Mouse (Mus musculus) kidney, postnatal 4 days (tissue): ENCODE measurements around the gene Scly.

Experiments used
- DNase-seq, 2 experiments: peaks; one replicate each; pipeline ENCODE4 v3.0.0; 2021; ENCODE audit warnings: mixed read lengths in 2 of 2

Gene Scly

GRCm38 (mm10) chr1:91301206-91301920, 3.2 kb downstream of the Scly start:
- DNase-seq, result peak; percentile 54 to 73

DNA sequence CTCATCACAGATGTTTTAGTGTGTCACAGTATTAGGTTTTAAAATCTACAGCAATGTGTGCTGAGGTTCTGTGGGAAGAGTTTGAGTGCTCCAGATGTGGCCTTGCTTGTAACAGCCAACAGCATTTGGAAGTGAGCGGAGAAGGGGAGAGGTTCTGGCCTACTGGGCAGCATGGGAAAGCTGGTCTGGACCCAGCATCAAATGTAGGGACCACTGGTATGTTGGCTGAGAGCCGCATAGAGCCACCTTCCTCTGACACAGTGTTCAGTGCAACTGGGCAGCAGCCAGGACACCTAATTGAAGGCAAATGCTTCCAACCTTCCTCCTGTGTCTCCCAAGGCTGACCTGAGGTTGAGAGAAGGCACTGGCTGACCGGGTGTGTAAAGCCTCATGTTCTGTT, 3.9 kb downstream of the Scly start:
- DNase-seq, result peak in 1 of 2 experiments; percentile 29

DNA sequence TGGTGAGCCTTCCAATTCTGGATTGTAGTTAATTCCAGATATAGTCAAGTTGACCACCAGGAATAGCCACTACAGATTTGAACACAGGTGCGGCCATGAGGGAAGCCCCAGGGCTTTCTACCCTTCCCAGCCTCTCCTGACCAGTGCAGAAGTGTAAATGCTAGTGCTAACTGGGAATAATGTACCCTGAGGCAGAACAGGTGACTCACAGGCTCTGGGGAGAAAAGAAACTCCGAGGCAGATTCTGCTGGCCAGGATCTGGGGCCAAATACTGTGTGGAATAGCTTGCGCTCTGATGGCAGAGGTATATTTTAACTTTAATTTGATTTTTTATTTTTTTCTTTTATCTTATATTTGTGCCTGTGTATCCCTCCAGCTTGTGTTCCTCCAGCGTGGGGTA, 6.5 kb downstream of the Scly start:
- no peak for DNase-seq

DNA sequence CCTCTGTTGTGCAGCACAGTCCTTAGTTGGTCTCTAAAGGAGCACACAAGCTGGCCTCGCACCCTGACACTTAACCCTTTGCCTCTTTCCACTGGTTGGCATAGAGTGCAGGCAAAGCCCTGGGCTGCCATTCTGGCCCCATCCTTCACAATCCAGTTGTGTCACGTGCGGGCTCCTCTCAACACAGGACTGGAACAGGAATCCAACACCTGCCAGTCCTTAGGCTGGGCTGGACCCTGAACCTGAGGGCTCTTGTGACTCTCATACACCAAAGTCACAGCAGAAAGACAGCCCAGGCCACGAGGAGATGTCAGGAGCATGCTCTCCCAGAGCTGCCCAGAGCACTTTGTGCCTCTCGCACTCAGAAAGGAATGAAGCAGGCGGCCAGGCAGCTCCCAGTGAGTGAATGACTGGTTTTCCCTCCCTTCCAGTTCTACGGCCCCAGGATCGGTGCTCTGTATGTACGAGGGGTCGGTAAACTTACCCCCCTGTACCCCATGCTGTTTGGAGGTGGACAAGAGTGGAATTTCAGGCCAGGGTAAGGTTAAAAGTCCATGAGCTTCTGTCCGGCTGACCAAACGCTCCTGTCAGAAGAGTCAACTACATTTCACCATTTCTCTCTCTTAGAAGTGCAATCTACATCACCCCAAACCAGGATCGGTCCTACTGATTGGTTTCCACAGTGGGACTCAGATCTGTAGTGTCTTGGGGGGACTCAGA, 11.4 kb downstream of the Scly start:
- no peak for DNase-seq

DNA sequence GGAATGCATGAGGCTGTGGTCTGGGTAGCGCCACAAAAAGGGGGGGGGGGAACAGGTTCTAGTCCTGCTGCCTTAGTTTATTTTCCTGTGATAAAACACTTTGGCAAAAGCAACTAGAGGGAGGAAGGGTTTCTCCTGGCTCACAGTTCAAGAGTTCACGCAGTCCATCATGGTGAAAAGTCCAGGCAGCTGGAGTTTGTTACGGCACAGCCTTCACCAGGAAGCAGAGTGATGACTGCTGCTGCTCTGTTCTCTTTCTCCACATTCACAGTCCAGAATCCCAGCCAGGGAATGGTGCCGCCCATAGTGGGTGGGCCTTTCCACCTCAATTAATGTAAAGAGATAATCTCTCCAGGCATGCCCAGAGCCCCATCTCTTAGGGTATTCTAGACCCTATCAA, 14.1 kb downstream of the Scly start:
- DNase-seq, result no peak

DNA sequence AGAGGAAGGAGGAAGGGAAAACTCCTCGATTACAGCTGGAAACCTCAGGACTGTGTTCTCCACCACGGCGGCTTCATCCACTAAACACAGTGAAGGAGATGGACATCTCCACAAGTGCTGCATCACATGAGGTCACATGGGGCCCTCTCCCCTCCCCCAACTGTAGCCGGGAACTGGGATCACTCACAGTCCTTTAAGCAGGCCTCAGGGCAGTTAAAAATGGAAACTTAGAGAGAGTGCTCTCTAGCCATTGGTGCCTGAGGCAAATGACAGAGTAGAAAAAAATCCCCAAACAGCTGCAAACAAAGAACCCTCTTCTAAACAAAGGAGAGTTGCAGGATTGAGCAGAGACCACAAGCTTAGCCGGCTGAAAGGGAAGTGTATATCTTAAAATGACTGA, 15.1 kb downstream of the Scly start:
- DNase-seq, result peak in 1 of 2 experiments; percentile 46

- DNase-seq, result no peak
Observed at GRCm38 (mm10) chr1:91317656-91318055, 19.5 kb downstream of the Scly start.

DNA sequence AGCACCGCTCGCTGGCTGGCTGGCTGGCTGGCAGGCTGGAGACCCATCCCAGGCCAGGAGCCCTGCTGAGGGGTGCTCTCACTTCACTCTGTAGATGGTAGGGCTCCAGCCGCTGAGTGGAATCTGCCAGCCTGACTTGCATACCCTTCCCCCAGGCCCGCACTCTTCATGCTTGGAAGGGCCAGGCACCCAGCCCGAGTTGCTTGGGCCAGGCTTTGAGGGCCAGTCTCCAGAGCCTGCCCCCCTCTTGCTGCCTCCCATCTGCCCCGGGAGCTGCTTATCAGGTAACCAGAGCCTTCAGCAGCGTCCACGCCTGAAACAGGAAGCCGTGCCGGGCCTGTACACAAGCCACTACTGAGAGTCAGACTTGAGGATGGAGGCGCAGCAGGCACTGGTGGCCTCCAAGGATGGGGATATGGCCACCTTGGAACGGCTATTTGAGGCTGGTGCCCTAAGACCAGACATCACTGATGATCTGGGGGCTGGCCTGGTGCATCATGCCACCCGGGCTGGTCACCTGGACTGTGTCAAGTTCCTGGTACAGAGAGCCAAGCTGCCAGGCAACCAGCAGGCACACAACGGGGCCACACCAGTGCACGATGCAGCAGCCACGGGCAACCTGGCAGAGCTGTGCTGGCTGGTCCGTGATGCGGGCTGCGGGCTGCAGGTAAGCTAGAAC, 23.8 kb downstream of the Scly start, which contains the start of gene Espnl:
TSS of gene Espnl (plus strand) at position 316 of the 679 bp plus-strand sequence.
- DNase-seq, result peak; percentile 37 to 58

DNA sequence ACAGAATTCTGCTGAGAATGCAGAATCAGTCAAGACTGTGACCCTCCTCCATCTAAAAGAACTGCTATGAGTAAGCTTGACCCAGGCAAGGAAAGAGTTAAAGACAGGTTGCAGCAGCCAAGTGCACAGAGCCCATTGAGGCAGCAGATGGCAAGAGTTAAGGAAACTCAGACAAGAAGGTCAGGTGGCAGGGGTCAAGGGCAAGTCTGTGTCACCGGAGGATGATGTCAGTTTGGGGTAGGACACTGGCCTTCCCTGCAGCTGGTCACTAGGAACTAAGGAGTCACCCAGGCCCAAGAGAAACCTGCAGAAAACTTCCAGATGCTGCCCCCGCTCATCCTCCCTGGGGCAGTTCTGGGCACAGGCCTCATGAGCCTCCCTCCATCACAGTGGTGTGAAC, 26.5 kb downstream of the Scly start:
- DNase-seq, result no peak

DNA sequence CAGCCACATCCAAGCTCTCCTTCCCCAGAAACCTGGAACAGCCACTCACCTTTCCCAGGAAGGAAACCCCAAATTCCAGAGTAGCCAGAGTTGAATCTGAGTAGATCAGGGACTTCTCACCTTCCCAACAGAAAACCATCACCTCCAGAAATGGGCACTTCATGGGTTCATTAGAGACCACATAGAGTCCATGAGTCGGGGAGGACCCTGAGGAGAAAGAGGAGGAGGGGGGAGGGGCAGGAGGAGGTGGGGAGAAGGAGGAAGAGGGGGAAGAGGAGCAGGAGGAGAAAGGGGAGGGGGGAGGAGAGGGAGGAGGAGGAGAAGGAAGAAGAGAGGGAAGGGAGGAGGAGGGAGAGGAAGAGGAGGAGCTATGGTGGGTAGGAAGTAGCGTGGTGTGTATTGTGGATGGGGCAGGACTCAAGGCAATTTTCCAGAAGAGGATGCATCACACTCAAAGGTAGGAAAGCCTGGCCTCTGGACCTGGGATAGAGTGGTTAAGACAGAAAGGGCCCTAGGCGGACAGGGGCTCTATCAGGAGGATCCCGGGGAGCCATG, 27.4 kb downstream of the Scly start:
- no peak for DNase-seq

GRCm38 (mm10) chr1:91332102-91332501, 34.0 kb downstream of the Scly start:
- no peak for DNase-seq

- no peak for DNase-seq
Observed at GRCm38 (mm10) chr1:91333582-91333981, 35.4 kb downstream of the Scly start.

GRCm38 (mm10) chr1:91337355-91337754, 39.2 kb downstream of the Scly start:
- no peak for DNase-seq

GRCm38 (mm10) chr1:91344001-91344400, 45.9 kb downstream of the Scly start:
- DNase-seq, result no peak

DNA sequence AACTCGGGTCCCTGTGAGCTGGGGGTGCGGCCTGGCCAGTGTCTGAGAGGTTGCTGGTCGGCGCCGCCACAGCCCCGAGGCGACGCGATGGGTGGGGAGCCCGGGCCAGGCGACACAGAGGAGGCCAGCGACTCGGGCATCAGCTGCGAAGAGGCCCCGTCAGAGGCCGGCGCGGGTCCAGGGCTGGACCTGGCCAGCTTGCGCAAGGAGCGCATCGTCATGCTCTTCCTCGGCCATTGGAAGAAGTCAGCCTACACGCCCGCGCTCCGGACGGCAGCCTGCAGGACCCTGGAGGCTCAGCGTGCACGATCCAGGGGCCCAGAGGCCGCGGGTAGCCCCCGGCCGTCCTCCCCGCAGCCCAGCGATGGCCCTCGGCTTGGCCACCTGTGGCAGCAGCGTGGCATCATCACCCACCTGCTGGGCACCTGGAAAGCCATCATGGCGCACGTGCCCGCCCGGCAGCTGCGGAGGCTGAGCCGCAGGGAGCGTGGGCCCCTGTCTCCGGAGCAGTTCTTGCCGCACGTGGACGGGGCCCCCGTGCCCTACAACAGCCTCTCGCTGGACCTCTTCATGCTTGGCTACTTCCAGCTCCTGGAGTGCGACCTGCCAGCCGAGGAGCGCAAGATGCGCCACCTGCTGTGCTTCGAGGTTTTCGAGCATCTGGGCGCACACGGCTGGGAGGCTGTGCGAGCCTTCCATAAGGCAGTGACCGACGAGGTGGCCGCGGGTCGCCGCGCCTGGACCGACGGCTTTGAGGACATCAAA, 47.0 kb downstream of the Scly start:
- peak; percentile 66 to 77 for DNase-seq

GRCm38 (mm10) chr1:91346892-91347291, 48.8 kb downstream of the Scly start:
- DNase-seq, result peak; percentile 75 to 79

- no peak for DNase-seq
Observed at GRCm38 (mm10) chr1:91350841-91351240, 52.7 kb downstream of the Scly start, which contains the start of gene Klhl30. Klhl30 (plus strand) TSS chr1:91351016.

DNA sequence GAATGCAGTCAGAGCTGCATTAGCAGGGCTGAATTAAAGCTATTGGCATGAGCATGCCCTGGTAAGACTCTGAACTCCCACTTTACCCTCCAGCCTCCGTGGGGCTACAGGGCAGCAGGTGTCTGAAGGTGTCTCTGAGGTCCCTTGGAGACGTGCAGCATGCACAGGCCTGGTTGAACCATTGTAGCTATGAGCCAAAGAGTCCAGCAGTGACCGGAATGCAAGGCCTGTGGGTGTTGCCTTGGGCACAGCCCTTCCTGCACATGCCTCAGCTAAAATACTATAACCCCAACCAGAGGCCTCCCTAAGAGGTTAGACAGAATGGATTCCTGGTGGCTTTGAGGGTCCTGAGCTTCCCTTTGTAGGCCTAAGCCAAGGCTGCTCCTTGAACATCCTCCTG, 53.1 kb downstream of the Scly start:
- DNase-seq, result no peak

- DNase-seq, result no peak
Observed at GRCm38 (mm10) chr1:91352277-91352676, 54.1 kb downstream of the Scly start.

DNA sequence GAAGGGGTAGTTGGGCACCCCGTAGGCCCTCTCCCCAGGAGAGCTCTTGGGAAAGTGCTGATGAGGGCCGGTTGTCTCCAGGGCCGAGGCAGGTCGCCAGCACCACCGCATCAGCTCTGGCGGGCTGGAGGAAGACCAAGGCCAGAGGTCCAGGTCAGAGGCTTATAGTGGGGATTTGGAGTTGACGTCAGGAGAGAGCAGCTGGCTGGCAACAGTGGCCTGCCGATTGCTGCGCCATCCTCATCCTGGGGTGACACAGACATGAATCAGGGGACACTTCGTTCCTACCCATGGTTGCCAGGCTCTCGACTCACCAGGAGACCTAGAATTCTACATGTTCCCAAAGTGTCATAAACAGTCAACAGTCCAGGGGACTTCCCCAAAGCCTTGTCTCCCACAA, 58.0 kb downstream of the Scly start:
- DNase-seq, result no peak

- no peak for DNase-seq
Observed at GRCm38 (mm10) chr1:91362113-91362512, 64.0 kb downstream of the Scly start.

DNA sequence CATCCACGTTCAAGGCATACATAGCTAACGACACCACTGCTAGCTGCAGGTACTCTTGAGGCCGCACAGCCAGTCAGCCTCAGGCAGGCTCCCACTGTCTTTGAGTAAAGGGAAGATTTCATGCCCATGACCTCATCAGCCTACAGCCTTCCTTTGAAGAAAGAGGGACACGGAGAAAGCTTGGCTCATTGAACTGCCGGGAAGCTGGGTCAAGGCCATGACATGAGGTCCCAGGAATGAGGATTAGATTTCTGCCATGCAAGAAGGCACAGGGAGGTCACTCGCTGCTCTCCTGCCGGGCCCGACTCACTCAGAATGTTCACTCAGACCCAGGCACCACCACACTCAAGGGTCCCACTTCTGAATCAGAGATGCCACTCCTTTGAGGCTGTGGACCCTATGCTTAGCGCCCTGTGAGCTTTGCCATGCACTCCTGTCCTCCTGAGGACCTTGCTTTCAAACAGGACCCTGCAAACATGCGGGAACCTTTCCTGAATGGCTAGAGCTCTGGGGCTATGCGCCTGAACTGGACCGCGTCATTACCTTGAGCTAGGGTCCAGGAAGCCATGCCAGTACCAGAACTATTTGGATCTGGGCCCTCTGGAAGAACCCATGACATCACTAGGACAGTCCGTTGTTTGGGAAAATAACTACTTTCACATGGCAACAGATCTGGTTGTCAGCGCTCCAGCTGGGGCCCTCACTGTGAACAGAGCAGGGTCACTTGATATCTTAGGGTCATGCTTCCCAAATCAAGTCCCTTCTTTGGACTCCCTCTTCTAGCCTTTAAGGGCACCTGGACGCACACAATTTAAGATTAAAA, 66.9 kb downstream of the Scly start:
- DNase-seq, result no peak
